Mouse (Mus musculus) intestine, embryonic 15.5 days (tissue): ENCODE data around the gene Akt1. TPM values are rescaled to one million over a fixed set of nuclear protein-coding genes. Genes with fewer than 3 reads are reported as not detected.

Experiments used
- ATAC-seq: fragments of 200-750 bp; cut with Nextera tagmentation; 2 replicates; pipeline ENCODE4 v1.8.0; 2017; ENCODE audit warnings: moderate TSS enrichment, moderate library complexity
- H3K27ac ChIP-seq: fragments of 300-500 bp; sonication (generic); 2 replicates; pipeline ENCODE4 v1.5.1; 2015; ENCODE audit warnings: mild to moderate bottlenecking, inconsistent platforms
- H3K27me3 ChIP-seq: fragments of 300-500 bp; sonication (generic); replicated peaks from 2 replicates; pipeline ENCODE4 v1.6.1; 2015; ENCODE audit warnings: inconsistent platforms
- H3K36me3 ChIP-seq: fragments of 300-500 bp; sonication (generic); 2 replicates; pipeline ENCODE4 v1.6.1; 2015; ENCODE audit warnings: inconsistent platforms
- H3K4me1 ChIP-seq: fragments of 300-500 bp; sonication (generic); replicated peaks from 2 replicates; pipeline ENCODE4 v1.6.1; 2015; ENCODE audit warnings: inconsistent platforms
- H3K4me2 ChIP-seq: fragments of 300-500 bp; sonication (generic); replicated peaks from 2 replicates; pipeline ENCODE4 v1.6.1; 2015; ENCODE audit warnings: mild to moderate bottlenecking, inconsistent platforms
- H3K4me3 ChIP-seq: fragments of 300-500 bp; sonication (generic); replicated peaks from 2 replicates; pipeline ENCODE4 v1.5.1; 2015; ENCODE audit warnings: inconsistent platforms
- H3K9ac ChIP-seq: fragments of 300-500 bp; sonication (generic); 2 replicates; pipeline ENCODE4 v1.6.1; 2015; ENCODE audit warnings: inconsistent platforms
- H3K9me3 ChIP-seq: fragments of 300-500 bp; sonication (generic); 2 replicates; pipeline ENCODE4 v1.6.1; 2016; ENCODE audit warnings: inconsistent platforms
- WGBS: fragments of 180-500 bp; shearing (Covaris S2); methylation state at CpG from one replicate; pipeline ENCODE4 v1.1.7; 2015; 5-methylcytosine and 5-hydroxymethylcytosine counted together
- polyA plus RNA-seq: library from polyadenylated mRNA; unstranded; fragments of >200 nt; fragmentation: Nextera tagmentation; extraction: Ambion mirVana; gene quantifications from 2 replicates; pipeline ENCODE4 v1.2.1, GENCODE M21; 2015

The Akt1 gene
- polyA plus RNA-seq, 1 experiment from 2014 or later = 141 TPM

DNA sequence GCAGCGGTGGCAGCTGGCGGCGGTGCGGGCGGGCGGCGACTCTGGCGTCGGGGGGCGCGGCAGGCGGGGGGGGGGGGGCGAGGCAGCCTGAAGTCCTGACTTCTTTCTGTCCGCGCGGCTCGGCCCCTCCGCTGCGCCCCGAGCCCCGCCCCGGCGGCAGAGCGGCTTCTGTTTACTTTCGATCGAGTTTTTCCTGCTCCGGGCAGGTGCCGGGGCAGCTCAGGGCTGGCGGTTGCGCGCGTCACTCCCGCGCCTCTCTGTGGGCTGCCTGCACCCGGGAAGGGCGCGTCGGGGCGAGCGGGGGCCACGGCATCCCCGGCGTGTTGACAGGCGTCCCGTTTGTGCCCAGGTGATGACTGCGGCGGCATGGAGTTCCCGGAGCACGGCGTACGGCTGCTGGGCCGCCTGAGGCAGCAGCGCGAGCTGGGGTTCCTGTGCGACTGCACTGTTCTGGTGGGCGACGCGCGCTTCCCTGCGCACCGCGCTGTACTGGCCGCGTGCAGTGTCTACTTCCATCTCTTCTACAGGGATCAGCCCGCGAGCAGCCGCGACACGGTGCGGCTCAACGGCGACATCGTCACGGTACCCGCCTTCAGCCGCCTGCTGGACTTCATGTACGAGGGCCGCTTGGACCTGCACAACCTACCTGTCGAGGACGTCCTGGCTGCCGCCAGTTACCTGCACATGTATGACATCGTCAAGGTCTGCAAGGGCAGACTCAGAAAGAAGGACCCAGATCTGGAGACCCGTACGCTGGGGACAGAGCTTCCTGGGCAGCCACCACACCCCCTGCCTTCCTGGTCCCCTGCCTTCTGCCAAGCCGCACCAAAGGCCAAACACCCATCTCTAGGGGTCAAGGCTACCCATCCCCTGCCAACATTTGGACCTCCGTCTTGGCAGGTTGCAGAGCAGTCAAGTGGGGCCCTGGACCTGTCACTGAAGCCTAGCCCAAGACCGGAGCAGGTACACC is 4.6 kb upstream of the Akt1 start:
- Histone ChIP-seq H3K9ac (peak overlapping the region; percentile 70), H3K4me1 (peaks cover 42% of the 10 kb centered on the region), H3K27ac (peak overlapping the region; percentile 90), H3K27me3 (peaks cover 17% of the 10 kb centered on the region), H3K36me3 (no peaks in the 10 kb centered on the region), H3K9me3 (no peaks in the 10 kb centered on the region), H3K4me3 (peak overlapping the region; percentile 71), H3K4me2 (peak overlapping the region; percentile 98)
- peak; percentile 72 for ATAC-seq
- 5% methylated on average over 74 of the region's 87 CpGs for WGBS

DNA sequence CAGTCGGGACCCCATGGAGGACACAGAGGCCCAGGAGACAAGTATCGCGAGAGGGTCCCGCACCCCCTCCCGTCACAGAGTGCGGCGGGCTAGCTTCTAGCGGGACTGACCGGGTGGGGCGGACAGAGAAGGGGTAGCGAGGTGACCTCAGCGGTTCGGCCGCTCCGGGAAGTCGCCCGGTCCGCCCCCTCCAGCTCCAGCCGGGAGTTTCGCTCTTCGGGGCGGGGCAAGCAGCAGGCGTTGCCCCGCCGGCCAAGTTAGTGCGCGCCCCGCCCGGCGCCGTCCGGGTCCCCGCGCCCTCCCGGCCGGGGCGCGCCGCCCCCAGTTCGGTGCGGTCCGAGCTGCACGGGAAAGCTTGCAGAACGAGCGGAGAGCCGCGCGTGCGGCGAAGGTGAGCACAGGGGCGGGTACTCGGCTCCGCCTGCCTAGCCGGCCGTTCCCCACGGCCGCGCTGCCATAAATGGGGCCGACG is 3.9 kb upstream of the Akt1 start, which contains the start of gene Zbtb42:
TSS of gene Zbtb42 (plus strand) at position 274 of the 472 bp plus-strand sequence.
- Histone ChIP-seq H3K9me3 (no peaks in the 10 kb centered on the region), H3K36me3 (no peaks in the 10 kb centered on the region), H3K4me3 (peak within 1 kb of the TSS; percentile 71), H3K4me2 (peak within 1 kb of the TSS; percentile 98), H3K27me3 (peaks cover 17% of the 10 kb centered on the region), H3K27ac (peak within 1 kb of the TSS; percentile 90), H3K9ac (peak within 1 kb of the TSS; percentile 70), H3K4me1 (peaks cover 42% of the 10 kb centered on the region)
- under 1% methylated on average over 54 of the region's 60 CpGs for WGBS
- ATAC-seq = peak; percentile 41

GRCm38 (mm10) chr12:112677943-112678554 is 3.4 kb upstream of the Akt1 start:
- H3K4me3 ChIP-seq = peak overlapping the region; percentile 71
- 28% methylated on average over 19 of the region's 19 CpGs for WGBS
- H3K4me1 ChIP-seq = peaks cover 44% of the 10 kb centered on the region
- peak overlapping the region; percentile 98 for H3K4me2 ChIP-seq
- H3K9me3 ChIP-seq = no peaks in the 10 kb centered on the region
- no peaks in the 10 kb centered on the region for H3K36me3 ChIP-seq
- H3K9ac ChIP-seq = peak overlapping the region; percentile 70
- peak overlapping the region; percentile 90 for H3K27ac ChIP-seq
- peaks cover 17% of the 10 kb centered on the region for H3K27me3 ChIP-seq
- ATAC-seq = no peak

- Histone ChIP-seq H3K9ac (no peak overlapping the region), H3K27ac (0 out of 2 replicates have a peak overlapping the region, but pooled peaks have one; percentile 15), H3K9me3 (no peaks in the 10 kb centered on the region), H3K4me2 (no peak overlapping the region), H3K4me1 (peaks cover 53% of the 10 kb centered on the region), H3K36me3 (no peaks in the 10 kb centered on the region), H3K27me3 (peaks cover 17% of the 10 kb centered on the region), H3K4me3 (no peak overlapping the region)
- ATAC-seq = no peak
- 48% methylated on average over 5 of the region's 5 CpGs for WGBS
These were observed 2.4 kb upstream of the Akt1 start for GRCm38 (mm10) chr12:112677076-112677475.

GRCm38 (mm10) chr12:112675245-112676035 is 756 bp upstream of the Akt1 start:
- Histone ChIP-seq H3K4me1 (peaks cover 66% of the 10 kb centered on the region), H3K9ac (peak overlapping the region; percentile 99), H3K4me2 (peak overlapping the region; percentile 89), H3K36me3 (peaks cover 8% of the 10 kb centered on the region; the same call in 1 of the 2 replicates), H3K27me3 (peaks cover 14% of the 10 kb centered on the region), H3K4me3 (peak overlapping the region; percentile 97), H3K27ac (peak overlapping the region; percentile 99), H3K9me3 (no peaks in the 10 kb centered on the region)
- 15% methylated on average over 18 of the region's 18 CpGs for WGBS
- peak; percentile 44 for ATAC-seq

DNA sequence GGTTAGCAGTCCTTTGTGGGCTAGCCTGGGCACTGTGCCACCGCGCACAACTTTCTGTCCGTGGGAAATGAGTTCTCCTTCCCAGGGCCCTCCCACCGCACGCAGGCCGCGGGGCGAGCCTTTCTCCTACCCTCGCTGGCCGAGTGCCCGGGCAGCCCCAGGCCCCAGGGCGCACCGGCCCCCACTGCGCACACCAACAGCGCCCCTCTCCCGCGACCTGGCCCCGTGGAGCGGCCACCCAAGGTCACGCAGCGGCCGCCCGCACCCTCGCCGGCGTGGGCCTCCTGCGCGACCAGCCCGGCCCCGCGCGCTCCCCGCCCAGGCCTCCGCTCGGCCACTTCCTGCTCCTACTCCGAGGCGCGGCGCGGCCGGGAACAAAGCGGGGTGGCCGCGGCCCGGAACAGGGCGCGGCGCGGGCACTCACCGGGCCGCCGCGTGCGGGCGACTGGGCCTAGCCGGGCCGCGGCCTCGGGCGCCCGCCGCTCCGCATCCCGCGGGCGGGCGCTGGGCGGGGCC is 1.1 kb downstream of the Akt1 start:
- peak overlapping the region; percentile 99 for H3K9ac ChIP-seq
- H3K27ac ChIP-seq = peak overlapping the region; percentile 99
- peaks cover 68% of the 10 kb centered on the region for H3K4me1 ChIP-seq
- peak overlapping the region; percentile 89 for H3K4me2 ChIP-seq
- no peaks in the 10 kb centered on the region for H3K27me3 ChIP-seq
- H3K4me3 ChIP-seq = peak overlapping the region; percentile 97
- ATAC-seq = peak; percentile 12
- no peaks in the 10 kb centered on the region for H3K9me3 ChIP-seq
- peaks cover 25% of the 10 kb centered on the region for H3K36me3 ChIP-seq
- WGBS = under 1% methylated on average over 41 of the region's 68 CpGs

- no peaks in the 10 kb centered on the region for H3K9me3 ChIP-seq
- 2% methylated on average over 21 of the region's 21 CpGs for WGBS
- peaks cover 32% of the 10 kb centered on the region for H3K36me3 ChIP-seq
- ATAC-seq = peak; percentile 14
- peak overlapping the region; percentile 99 for H3K9ac ChIP-seq
- peak overlapping the region; percentile 97 for H3K4me3 ChIP-seq
- no peaks in the 10 kb centered on the region for H3K27me3 ChIP-seq
- H3K4me1 ChIP-seq = peaks cover 67% of the 10 kb centered on the region
- peak overlapping the region; percentile 89 for H3K4me2 ChIP-seq
- peak overlapping the region; percentile 99 for H3K27ac ChIP-seq
These were observed 1.7 kb downstream of the Akt1 start for GRCm38 (mm10) chr12:112672744-112673575.

GRCm38 (mm10) chr12:112671891-112672290 is 2.8 kb downstream of the Akt1 start:
- 67% methylated on average over 7 of the region's 7 CpGs for WGBS
- Histone ChIP-seq H3K27me3 (no peaks in the 10 kb centered on the region), H3K27ac (peak overlapping the region; percentile 37; the same call in 1 of the 2 replicates), H3K36me3 (peaks cover 38% of the 10 kb centered on the region), H3K4me1 (peaks cover 64% of the 10 kb centered on the region), H3K9ac (peak overlapping the region; percentile 99; the same call in 1 of the 2 replicates), H3K4me3 (peak overlapping the region; percentile 97), H3K4me2 (peak overlapping the region; percentile 89), H3K9me3 (no peaks in the 10 kb centered on the region)
- no peak for ATAC-seq

DNA sequence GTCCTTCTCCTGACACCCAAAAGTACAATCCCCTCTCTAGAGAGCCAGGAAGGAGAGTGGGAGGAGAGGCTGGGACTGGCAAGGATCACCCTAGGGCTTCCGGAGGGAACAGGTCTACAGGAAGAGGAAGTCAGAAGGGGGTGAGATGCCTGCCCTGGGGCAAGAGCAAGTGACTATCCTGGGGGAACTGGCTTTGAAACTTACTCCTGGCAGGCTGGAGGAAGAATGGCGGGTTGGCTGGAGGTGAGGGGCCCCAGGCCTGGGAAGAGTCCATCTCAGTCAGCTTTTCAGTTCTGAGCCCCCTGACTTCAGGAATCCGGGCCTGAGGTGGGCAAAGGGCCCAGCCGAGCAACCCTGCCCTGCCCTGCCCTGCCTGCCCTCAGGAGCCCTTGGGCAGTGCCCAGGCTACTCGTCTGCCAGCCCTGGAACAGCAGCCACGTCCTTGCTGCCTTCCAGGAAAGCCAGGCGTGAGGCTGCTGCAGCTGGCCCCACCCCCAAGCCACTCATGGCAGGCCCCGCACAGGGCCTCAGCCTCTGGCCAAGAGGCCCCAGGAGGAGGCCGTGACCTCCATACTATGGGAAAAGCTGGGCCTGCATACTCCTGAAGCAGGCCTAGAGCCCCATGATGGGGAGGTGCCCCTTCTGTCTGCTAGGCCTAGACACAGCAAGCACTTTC is 3.8 kb downstream of the Akt1 start:
- Histone ChIP-seq H3K4me2 (peak overlapping the region; percentile 89), H3K9ac (peak overlapping the region; percentile 24), H3K9me3 (no peaks in the 10 kb centered on the region), H3K4me3 (peak overlapping the region; percentile 97), H3K36me3 (peaks cover 41% of the 10 kb centered on the region), H3K27me3 (no peaks in the 10 kb centered on the region), H3K27ac (peak overlapping the region; percentile 37; the same call in 1 of the 2 replicates), H3K4me1 (peaks cover 73% of the 10 kb centered on the region)
- ATAC-seq = no peak
- WGBS = 28% methylated on average over 9 of the region's 9 CpGs

DNA sequence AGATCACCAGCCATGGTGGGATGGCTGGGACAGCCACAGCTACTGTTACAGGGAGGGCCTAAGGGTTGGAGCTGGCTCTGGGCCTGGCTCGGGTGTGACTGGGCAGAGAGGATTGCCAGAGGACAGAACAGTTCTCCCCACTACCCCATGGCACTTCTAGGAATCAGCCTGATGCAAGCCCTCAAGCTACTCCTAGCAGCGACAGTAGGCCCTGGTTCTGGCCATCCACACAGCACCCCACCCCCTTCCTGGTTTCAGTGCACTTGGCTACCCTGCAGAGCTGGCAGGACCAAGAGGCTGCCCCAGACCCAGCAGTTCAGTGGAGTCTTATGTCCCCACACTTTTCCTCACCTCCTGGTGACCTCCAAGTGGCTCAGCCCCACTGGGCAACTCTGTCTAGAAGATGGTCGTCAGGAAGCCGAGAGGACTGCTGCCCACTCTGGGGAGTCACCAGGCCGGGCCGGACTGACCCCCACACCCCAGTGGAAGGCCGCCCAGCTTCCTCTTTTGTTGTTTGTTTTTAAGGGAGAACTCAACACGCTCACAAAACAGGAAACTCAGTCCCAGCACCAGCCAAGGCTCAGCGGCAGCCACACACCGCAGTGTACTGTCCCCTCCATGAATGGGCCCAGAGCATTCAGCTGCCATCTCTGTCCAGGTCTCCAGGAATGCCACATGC is 6.9 kb downstream of the Akt1 start:
- Histone ChIP-seq H3K4me1 (peaks cover 86% of the 10 kb centered on the region), H3K27ac (no peak overlapping the region), H3K9ac (no peak overlapping the region)

More for the DNA sequence above, 6.9 kb downstream of the Akt1 start:
- no peak for ATAC-seq
- H3K9me3 ChIP-seq = no peaks in the 10 kb centered on the region
- H3K36me3 ChIP-seq = peaks cover 55% of the 10 kb centered on the region
- H3K4me3 ChIP-seq = no peak overlapping the region
- WGBS = 79% methylated on average over 10 of the region's 10 CpGs
- H3K27me3 ChIP-seq = no peaks in the 10 kb centered on the region
- no peak overlapping the region for H3K4me2 ChIP-seq
